Mouse (Mus musculus) thymus, adult 18-20 months (tissue): ENCODE data around the gene Alk.

Experiments
- DNase-seq, 2 experiments: peaks; one replicate each; pipeline ENCODE4 v3.0.0; 2022; ENCODE audit warnings: mixed read lengths in 2 of 2

Alk gene

GRCm38 (mm10) chr17:72009836-72010235, 594.6 kb downstream of the Alk start:
- no peak for DNase-seq

- no peak for DNase-seq
Measured at GRCm38 (mm10) chr17:72008389-72008788, 596.0 kb downstream of the Alk start.

GRCm38 (mm10) chr17:72005365-72005764, 599.1 kb downstream of the Alk start:
- DNase-seq: no peak

- no peak for DNase-seq
Measured at GRCm38 (mm10) chr17:71999527-72000482, 604.6 kb downstream of the Alk start.

GRCm38 (mm10) chr17:71997680-71998079, 606.7 kb downstream of the Alk start:
- DNase-seq: no peak

- DNase-seq: no peak
Measured at GRCm38 (mm10) chr17:71995539-71995938, 608.9 kb downstream of the Alk start.

GRCm38 (mm10) chr17:71994144-71994543, 610.3 kb downstream of the Alk start:
- DNase-seq: no peak

GRCm38 (mm10) chr17:71993011-71993410, 611.4 kb downstream of the Alk start:
- DNase-seq: no peak

GRCm38 (mm10) chr17:71991260-71991659, 613.2 kb downstream of the Alk start:
- no peak for DNase-seq

- no peak for DNase-seq
Measured at GRCm38 (mm10) chr17:71990176-71990720, 614.2 kb downstream of the Alk start.

- DNase-seq: no peak
Measured at GRCm38 (mm10) chr17:71988736-71989569, 615.5 kb downstream of the Alk start.

- DNase-seq: no peak
Measured at GRCm38 (mm10) chr17:71986998-71987397, 617.4 kb downstream of the Alk start.

- DNase-seq: peak; percentile 5 to 18
Measured at GRCm38 (mm10) chr17:71986456-71986855, 618.0 kb downstream of the Alk start.

GRCm38 (mm10) chr17:71981177-71981576, 623.2 kb downstream of the Alk start:
- no peak for DNase-seq

- no peak for DNase-seq
Measured at GRCm38 (mm10) chr17:71980518-71981145, 623.8 kb downstream of the Alk start.

GRCm38 (mm10) chr17:71979137-71979536, 625.3 kb downstream of the Alk start:
- no peak for DNase-seq

GRCm38 (mm10) chr17:71976661-71977060, 627.8 kb downstream of the Alk start:
- no peak for DNase-seq

GRCm38 (mm10) chr17:71973704-71974103, 630.7 kb downstream of the Alk start:
- DNase-seq: no peak

GRCm38 (mm10) chr17:71967356-71967755, 637.1 kb downstream of the Alk start:
- no peak for DNase-seq

- no peak for DNase-seq
Measured at GRCm38 (mm10) chr17:71965733-71966606, 638.5 kb downstream of the Alk start.

GRCm38 (mm10) chr17:71964610-71965009, 639.8 kb downstream of the Alk start:
- no peak for DNase-seq

- no peak for DNase-seq
Measured at GRCm38 (mm10) chr17:71962746-71963145, 641.7 kb downstream of the Alk start.
